Mouse (Mus musculus): ENCODE data around the gene Slc37a4.

- no peak for TF ChIP-seq CTCF (IDR thresholded peaks at IDR 0.05; ENCODE audit: extremely low read depth, insufficient read length, insufficient replicate concordance, low read depth, low read length)
- TF ChIP-seq POLR2A (IDR thresholded peaks at IDR 0.05; ENCODE audit: low read depth, low read length), result peak; percentile 82; the same call in 1 of the 2 replicates
Observed at GRCm38 (mm10) chr9:44361190-44361917, 35.3 kb upstream of the Slc37a4 start, which contains the start of gene Vps11.
